Mouse (Mus musculus) lung, postnatal 36 days (tissue): ENCODE data around the gene Ifi211.
"Not testable (repeated sequence)": the region's sequence is repeated elsewhere in the genome, so short reads cannot be mapped to it uniquely, and the experiment has no call there.

ENCODE experiments used
- DNase-seq: peaks from one replicate; pipeline ENCODE4 v3.0.0; 2022; ENCODE audit warnings: mixed read lengths

The Ifi211 gene

DNA sequence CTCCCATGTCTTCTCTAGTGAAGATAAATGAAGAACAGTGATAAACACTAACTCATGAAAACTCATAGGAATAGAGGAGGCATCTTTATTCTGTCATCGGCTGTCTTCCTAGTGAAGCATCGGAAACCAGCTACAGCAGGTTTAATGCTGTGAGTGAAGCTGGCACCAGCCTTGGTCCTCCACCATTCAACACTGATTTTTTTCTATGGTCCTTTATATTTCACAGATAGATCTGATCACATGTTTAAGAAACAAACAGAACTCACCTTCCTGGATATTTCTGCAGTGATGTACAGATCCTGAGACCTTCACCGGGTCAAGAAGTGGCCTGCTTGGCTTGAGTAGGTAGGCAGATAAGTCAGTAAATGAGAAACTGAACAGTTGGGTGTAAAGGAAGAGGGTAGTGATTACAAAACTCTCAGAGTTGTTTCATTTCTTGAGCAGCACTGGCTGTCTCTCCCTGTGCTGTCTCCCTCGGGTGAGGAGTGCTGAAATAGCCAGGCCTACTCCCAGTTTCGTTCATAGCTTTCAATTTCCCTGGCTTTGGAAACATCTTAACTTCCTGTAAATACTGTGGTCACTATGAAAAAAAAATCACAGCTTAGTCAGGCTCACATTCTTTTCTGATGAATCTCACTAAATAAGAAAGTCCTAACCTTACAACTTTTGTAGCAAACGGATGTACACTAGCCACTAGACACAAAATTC lies at the start of gene Ifi211:
Ifi211 (minus strand) TSS at position 499 of the 708 bp plus-strand sequence.
- DNase-seq: peak; percentile 26

DNA sequence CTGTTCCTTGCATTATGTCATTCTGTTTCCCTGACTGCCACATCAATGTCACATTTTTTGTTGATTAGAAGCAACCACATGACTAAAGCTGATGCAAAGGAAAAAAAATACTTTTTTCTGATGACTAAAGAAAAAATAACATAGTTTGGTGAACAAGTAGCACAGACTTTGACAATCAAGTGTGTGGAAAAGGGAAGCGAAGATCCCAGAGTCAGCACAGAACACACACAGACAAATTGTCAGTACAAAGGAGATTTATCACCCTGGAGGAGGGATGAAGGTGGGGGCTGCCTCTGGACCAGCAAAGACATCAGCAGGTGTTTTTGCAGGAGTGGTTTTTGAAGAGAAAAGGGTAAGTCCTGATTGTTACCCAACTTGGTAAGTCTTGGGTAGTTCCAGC lies 48.6 kb upstream of the Ifi211 start:
- DNase-seq: not testable (repeated sequence)

DNA sequence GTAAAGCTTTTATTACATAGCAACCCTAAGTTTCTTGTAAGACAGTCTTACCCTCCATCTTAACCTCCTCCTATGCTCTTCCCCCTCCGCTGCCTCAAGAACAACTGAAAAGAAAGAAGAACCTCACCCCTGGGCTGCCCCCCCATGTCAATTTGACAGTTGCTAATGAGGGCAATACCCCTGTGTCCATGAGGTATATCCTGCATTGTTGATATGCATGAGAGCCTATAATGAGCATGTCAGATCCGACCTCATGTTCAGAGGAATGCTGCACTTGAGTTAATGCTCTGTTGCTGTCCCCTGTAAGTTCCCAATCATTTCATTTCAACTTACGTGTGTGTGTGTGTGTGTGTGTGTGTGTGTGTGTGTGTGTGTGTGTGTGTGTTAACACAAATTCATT lies 47.2 kb upstream of the Ifi211 start:
- DNase-seq: not testable (repeated sequence)

DNA sequence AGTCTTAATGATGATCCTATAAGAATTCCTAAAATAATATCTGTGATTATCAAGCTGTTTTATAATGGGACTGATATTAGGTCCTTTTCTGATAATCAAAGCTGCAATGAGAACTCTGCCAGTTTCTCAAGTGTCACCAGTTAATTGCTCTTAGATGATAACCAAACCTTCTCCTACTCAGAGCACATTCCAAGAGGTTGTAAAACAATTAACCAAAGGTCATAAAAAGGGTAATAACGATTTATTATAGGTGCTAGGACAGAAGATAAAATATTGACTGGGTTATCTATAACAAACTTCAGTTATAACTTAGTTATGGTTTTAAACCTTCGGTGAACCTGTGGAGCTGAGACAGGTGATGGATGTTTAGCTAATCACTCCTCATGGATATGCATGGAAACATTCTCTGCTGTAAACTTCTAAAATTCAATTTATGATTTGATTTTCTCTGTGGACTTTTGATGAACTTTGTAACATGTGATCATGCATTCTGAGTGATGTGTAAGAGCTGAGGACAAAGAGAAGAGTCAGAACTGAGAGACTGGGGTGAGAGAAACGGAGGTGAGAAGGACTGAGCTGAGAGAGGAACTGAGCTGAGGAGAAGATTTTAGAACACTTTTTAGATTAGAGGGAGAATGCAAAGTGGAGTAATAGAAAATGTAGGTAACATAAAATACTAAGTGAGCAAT lies 43.1 kb upstream of the Ifi211 start:
- DNase-seq: not testable (repeated sequence)

DNA sequence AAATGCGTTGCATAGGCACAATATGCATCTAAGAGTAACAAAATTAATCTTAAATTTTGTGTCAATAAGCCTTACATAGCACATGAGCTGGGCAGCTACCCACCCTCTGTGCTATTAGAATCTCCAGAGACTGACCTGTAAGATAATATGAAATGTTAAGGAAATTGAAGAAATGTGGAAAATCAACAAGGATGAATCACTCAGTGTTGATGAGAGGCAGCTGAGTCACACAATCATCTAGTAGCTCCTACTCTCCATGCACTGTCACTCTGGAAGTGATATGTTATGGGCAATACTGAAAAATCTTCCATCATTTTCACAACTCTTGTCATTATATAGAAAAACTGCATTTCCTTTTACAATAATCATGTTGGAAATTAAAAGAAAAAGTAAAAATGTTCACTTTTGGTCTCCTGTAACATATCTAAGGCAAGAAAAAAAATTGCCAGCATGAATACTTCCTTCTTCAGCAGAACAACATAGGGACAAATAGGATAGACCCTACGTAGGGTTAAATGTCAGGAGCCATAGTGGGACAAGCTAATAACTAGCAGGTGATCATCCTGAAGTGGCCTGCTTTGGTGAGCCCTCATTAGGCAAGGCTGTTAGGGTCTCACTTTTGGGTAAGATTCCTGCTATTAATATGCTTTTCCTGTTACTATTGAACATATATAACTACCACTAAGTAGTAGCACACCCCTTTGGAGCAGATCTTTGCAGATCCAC lies 42.4 kb upstream of the Ifi211 start:
- no peak for DNase-seq

DNA sequence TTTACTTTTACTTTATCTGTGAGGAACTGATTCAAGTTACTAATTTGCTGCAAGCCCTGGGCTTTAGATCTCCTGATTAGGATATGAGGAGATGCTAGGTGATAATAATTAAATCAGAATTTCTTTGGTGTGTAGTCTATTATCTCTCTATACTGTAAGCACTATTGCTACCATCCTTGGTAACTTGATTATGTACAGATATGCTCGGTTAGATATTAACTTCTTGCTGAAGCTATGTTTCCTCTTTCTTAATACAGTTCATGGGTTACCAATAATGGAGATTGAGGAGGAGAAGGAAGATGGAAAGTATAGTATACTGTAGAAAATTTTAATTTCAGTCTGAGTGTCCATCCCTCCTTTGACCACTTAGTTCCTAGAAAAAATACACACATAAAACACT lies 40.7 kb upstream of the Ifi211 start:
- DNase-seq: no peak

DNA sequence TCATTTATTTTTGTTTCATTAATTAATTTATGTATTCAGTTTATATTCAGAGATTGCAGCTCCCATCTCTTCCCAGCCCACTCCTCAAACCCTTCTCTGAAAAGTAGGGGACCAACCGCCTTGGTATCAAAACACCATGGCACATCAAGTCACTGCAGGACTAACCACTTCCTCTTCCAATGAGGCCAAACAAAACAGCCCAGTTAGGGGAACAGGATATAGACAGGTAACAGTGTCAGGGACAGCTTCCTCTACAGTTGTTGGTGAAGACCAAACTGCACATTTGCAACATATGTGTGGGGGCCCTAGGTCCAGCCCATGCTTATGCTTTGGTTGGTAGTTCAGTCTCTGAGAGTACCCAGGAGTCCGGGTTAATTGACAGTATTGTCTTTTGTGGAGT lies 36.2 kb upstream of the Ifi211 start:
- peak; percentile 10 for DNase-seq

DNA sequence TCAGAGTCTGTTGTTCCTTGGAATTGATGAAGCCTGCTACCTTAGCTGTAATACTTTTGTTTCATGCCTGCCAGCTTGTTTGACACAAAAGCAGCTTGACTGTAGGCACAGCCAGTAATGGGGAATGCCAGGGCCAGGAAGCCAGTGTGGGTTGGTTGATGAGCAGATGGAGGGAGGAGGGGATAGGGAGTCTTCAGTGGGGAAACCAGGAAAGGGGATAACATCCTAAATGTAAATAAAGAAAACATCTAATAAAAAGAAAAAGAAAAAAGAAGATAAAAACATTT lies 29.9 kb upstream of the Ifi211 start:
- not testable (repeated sequence) for DNase-seq

DNA sequence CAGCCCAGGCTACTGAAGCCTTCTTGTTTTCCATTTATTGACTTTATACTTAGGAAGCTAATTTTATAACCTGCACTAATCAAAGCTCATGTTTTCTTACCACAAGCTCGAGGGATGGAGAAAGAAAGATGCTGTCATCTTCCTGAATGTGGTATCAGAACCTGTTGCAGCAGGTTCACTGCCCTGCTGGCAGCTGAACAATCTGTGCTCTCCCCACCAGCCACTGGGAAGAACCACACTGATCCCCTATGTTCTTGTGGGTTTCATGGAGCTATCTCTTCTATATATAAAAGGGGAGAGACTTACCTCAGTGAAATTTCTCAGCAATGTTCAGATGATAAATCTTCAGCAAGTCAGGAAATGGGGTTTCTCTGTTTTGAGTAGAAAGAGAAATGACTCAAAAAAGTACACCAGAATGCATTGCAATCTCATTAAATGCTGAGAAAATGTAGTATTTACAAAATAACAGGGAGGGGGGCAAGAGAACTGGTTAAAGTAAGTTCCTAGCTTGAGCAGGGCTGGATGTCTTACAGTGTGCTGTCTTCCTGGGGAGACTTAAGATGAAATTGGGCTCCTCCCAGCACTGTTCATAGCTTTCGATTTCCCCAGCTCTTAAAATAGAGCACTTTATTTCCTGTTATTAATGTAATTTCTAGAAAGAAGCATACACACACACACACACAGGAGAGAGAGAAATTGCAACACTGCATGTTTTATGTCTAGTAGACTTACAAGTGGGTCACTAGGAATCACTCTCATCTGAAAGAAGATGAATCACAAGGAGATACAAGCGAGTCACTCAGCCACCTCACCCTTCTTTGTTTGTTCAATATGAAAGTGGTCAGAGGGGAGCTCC lies 29.3 kb upstream of the Ifi211 start, which contains the start of the genes Mndal and Ifi203:
Mndal (minus strand) TSS at position 568 of the 856 bp plus-strand sequence.
Ifi203 (minus strand) TSS at position 749 of the 856 bp plus-strand sequence.
- peak; percentile 13 for DNase-seq

DNA sequence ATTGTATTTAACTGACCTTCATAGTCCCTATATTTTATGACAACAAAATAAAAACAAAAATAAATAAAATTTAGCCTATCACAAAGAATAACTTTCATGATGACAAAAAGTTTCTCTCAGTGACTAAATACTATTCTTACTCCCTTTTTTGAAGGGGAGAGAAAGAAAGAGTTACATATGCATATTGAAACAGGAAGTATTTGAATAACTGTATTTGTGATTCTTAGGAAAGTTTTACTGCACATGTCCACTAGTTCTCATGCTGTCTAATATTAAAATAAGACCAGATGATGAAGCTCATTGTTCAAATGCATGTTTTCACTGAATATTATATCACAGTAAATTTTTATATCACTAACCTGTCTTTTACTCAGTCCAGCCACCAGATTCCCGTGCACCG lies 28.7 kb upstream of the Ifi211 start:
- DNase-seq: not testable (repeated sequence)

DNA sequence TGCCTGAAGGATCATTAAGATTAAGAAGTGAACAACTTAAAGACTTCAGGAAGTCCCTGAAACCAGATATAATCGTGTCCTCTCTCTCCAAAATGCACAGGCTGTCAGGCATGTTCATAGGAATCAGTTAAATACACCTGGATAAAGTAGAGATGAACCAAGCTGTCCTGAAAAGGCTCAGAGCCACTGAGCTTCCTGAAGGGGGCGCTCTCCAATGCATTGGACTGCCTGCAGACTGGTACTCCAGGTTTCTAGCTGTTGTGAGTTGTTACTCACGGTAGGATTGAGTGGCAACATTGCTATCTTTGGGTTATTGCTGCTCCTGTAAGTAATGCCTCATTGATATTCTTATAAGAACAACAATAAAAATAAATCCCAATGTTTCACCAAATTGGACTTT lies 6.4 kb upstream of the Ifi211 start:
- DNase-seq: not testable (repeated sequence)

DNA sequence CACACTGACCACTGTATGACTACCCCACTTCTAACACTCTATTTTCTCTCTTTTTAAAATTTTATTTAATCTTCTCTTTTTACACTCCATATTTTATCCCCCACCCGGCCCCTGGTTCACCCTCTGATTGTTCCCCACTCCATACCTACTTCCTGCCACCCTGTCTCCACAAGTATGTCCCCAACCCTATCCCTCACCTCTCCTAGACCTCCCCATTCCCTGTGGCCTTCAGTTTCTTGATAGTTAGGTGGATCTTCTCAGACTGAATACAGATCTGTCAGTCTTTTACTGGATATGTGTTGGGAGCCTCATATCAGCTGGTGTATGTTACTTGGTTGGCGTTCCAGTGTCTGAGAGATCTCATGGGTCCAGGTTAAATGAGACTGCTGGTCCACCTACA lies 1.7 kb upstream of the Ifi211 start:
- no peak for DNase-seq

DNA sequence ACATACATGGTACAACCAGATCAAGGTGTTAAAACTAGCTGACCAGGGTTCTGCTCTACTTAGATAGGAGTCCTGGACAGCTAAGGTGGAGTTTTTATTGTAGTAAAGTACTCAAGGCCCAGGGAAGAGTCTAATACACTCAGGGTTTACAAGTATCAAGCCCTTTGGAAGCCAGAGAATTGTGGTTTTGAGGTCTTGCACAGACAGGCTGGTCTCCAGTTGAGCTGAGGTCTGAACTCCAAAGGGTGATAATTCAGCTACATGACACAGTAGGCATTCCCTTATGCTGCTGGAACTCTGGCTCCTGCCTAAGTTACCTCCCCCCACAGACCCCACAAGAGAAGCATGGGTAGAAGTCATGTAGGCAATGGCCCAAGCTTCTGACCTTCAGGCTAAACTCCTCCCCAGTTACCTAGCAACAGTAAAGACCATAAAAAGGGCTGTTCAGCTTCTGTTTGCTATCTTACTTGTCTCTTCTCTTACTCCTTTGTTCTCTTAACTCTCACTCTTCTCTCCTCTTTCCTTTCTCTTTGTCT lies 478 bp upstream of the Ifi211 start:
- not testable (repeated sequence) for DNase-seq

DNA sequence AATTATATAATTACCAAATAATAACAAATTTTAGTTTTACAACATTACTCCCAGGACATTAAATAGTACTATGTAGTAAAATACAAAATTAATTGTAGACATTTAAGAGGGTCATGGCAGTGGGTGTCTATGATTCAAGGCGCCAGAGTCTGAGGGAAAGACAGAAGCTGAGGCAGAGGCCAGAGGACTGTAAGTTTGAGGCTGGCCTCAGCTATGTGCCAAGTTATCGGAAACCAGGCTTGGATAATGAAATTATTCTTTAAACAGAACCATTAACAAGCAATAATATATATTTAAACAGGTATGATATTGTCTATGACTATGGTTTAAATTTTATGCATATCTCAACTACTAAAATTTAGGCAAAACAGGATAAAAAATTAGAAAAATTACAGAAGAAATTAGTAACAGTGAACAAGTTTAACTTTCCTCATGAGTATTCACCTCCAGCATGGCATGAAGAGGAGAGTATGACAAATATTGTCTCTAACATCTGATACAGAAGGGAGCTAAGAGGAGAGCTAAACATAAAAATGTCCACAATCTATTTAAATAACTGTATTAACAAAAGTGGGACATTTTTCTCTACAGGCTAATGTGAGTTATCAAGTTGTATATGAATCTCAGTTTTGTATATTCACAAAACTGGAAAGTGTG lies 910 bp downstream of the Ifi211 start:
- DNase-seq: no peak

DNA sequence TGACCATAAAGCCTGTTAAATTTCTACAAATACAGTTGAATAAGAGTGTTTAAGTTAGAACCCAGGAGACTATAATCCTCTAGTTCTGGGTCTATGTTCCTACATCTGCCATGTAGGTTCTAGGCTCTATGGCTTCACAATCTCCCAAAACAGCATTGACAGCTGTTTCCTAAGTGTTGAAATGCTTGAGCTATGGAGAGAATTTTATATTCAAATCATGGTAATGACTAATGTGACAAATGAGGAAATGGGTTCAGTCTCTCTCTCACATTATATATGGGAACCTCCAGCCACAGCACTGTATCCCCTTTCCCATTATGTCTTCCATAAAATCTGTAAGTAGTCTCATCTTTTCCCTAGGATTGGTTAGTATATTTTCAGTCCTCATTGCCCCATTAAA lies 4.5 kb downstream of the Ifi211 start:
- DNase-seq: not testable (repeated sequence)

DNA sequence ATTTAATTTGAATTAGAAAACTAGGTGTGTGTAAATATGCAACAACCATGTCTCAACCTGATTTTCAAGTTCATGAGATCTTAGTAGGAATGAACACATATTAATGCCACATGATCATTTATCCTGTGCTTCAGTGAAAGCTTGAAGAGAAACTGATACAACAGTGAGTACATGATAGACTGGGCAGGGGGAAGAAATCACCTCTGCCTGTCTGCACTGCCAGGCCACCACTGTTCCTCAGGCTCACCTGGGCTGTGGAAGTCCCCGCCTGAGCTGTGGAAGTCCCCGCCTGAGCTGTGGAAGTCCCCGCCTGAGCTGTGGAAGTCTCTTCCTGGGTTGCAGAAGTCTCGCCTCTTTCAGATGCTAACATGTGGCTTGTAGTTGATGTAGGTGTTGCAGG lies 7.0 kb downstream of the Ifi211 start:
- DNase-seq: not testable (repeated sequence)

DNA sequence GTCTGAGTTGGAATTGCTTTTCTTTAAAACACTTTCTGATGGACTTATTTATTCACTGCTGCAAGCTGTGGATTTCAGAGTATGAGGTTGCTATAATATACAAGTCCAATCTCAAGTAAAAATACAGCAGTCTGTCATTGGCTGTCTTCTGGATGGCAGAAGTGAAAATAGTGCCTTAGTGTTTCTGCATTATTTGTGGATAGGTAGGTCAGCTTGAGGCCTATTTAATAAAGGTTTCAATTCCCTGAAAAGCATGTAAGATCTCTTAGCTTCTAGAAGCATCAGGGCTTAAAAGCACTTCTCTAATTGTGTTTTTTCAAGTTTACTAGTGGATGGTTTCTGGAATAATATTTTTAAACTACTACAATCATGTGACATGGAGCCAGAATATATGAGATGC lies 23.1 kb downstream of the Ifi211 start:
- DNase-seq: not testable (repeated sequence)

DNA sequence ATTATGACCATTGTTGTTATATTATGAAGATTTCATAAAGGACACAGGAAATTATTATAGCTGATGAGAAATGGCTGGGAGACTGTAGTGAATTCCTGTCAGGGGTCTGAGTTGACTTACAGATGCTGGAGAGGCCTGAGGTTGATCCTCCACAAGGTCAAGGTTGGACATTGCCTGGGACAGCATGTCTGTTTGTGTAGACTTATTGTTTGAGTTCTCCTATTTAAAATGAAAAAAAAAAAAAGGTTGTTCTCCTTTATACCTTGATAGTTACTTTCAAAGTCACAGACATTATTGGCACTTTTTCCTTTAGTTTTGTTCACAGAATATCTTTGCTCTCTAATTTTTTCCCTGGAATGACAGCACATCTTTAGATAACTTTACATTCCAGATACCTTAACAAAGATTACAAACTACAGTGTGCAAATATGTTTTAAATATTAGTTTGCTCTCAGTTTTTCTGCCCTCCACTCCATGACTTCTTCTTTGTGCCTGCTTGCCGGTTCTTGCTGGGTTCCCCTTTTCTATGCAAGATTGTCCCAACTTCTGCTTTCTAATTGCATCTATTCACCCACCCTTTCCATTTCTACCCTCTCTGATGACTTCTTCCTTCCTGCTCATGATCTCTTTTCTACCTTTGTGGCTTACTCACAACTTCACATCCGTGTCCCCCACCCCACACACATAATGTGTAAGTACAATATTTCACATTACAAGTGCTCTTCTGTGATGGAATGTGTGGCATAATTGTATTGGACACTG lies 25.6 kb downstream of the Ifi211 start:
- DNase-seq: not testable (repeated sequence)

DNA sequence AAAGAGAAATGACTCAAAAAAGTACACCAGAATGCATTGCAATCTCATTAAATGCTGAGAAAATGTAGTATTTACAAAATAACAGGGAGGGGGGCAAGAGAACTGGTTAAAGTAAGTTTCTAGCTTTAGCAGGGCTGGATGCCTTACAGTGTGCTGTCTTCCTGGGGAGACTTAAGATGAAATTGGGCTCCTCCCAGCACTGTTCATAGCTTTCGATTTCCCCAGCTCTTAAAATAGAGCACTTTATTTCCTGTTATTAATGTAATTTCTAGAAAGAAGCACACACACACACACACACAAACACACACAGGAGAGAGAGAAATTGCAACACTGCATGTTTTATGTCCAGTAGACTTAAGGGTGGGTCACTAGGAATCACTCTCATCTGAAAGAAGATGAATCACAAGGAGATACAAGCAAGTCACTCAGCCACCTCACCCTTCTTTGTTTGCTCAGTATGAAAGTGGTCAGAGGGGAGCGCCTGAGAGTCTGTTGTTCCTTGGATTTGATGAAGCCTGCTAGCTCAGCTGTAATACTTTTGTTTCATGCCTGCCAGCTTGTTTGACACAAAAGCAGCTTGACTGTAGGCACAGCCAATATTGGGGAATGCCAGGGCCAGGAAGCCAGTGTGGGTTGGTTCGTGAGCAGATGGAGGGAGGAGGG lies 32.7 kb downstream of the Ifi211 start:
- peak; percentile 57 for DNase-seq

DNA sequence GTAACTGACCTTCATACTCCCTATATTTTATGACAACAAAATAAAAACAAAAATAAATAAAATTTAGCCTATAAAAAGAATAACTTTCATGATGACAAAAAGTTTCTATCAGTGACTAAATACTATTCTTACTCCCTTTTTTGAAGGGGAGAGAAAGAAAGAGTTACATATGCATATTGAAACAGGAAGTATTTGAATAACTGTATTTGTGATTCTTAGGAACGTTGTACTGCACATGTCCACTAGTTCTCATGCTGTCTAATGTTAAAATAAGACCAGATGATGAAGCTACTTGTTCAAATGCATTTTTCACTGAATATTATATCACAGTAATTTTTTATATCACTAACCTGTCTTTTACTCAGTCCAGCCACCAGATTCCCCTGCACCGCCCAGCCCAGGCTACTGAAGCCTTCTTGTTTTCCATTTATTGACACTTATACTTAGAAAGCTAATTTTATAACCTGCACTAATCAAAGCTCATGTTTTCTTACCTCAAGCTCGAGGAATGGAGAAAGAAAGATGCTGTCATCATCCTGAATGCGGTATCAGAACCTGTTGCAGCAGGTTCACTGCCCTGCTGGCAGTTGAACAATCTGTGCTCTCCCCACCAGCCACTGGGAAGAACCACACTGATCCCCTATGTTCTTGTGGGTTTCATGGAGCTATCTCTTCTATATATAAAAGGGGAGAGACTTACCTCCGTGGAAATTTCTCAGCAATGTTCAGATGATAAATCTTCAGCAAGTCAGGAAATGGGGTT lies 33.4 kb downstream of the Ifi211 start:
- DNase-seq: not testable (repeated sequence)
